Mouse (Mus musculus): ENCODE measurements around the gene Slc24a2. TPM values are rescaled to one million over a fixed set of nuclear protein-coding genes. Genes with fewer than 3 reads are reported as not detected.

Slc24a2 gene
- polyA plus RNA-seq, 1 experiment = not detected

GRCm38 (mm10) chr4:87047131-87047530, 183.1 kb downstream of the Slc24a2 start:
- TF ChIP-seq MYOG (IDR thresholded peaks at IDR 0.05; ENCODE audit: control insufficient read depth, extremely low read depth, insufficient read length) = no peak
- TF ChIP-seq FOSL1 (IDR thresholded peaks at IDR 0.05; ENCODE audit: insufficient read depth, low read length, poor library complexity, severe bottlenecking) = no peak
- TF ChIP-seq MYOD1 (IDR thresholded peaks at IDR 0.05; ENCODE audit: control insufficient read depth, insufficient read length, low read depth) = no peak
- no peak for TF ChIP-seq CTCF (IDR thresholded peaks at IDR 0.05; ENCODE audit: control insufficient read depth, insufficient read depth, insufficient read length)
- TF ChIP-seq USF1 (IDR thresholded peaks at IDR 0.05; ENCODE audit: low read depth) = no peak
- TF ChIP-seq MAX (IDR thresholded peaks at IDR 0.05) = no peak
- no peak for TF ChIP-seq CEBPB (IDR thresholded peaks at IDR 0.05; ENCODE audit: low read depth)
- H3K27me3 ChIP-seq (ENCODE audit: control insufficient read depth, insufficient read depth, insufficient read length) = no peaks in the 10 kb centered on the region

GRCm38 (mm10) chr4:87043296-87043695, 187.0 kb downstream of the Slc24a2 start:
- Histone ChIP-seq H3K27me3 (ENCODE audit: control insufficient read depth, insufficient read depth, insufficient read length) (no peaks in the 10 kb centered on the region), H3K79me2 (ENCODE audit: control insufficient read depth, insufficient read depth) (no peaks in the 10 kb centered on the region), H3ac (ENCODE audit: control insufficient read depth, insufficient read length, low read depth) (no peak overlapping the region)

More at GRCm38 (mm10) chr4:87047131-87047530, 183.1 kb downstream of the Slc24a2 start:
- no peak overlapping the region for H3K4me3 ChIP-seq (ENCODE audit: insufficient read depth, poor library complexity, severe bottlenecking)
- H3K36me3 ChIP-seq (ENCODE audit: control insufficient read depth, insufficient read depth) = no peaks in the 10 kb centered on the region
- no peak overlapping the region for H3ac ChIP-seq (ENCODE audit: control insufficient read depth, insufficient read length, low read depth)
- H3K79me2 ChIP-seq (ENCODE audit: control insufficient read depth, insufficient read depth) = no peaks in the 10 kb centered on the region
- H3K79me3 ChIP-seq (ENCODE audit: low read depth) = no peaks in the 10 kb centered on the region

GRCm38 (mm10) chr4:87041412-87041997, 188.8 kb downstream of the Slc24a2 start:
- no peak overlapping the region for H3K4me3 ChIP-seq (ENCODE audit: insufficient read depth, poor library complexity, severe bottlenecking)
- no peaks in the 10 kb centered on the region for H3K79me2 ChIP-seq (ENCODE audit: control insufficient read depth, insufficient read depth)
- H3K79me3 ChIP-seq (ENCODE audit: low read depth) = no peaks in the 10 kb centered on the region
- TF ChIP-seq CTCF (IDR thresholded peaks at IDR 0.05; ENCODE audit: control insufficient read depth, insufficient read depth, insufficient read length) = no peak
- no peak for TF ChIP-seq USF1 (IDR thresholded peaks at IDR 0.05; ENCODE audit: low read depth)
- no peak for TF ChIP-seq MYOD1 (IDR thresholded peaks at IDR 0.05; ENCODE audit: control insufficient read depth, insufficient read length, low read depth)
- TF ChIP-seq MYOG (IDR thresholded peaks at IDR 0.05; ENCODE audit: control insufficient read depth, extremely low read depth, insufficient read length) = no peak
- no peak for TF ChIP-seq FOSL1 (IDR thresholded peaks at IDR 0.05; ENCODE audit: insufficient read depth, low read length, poor library complexity, severe bottlenecking)
- TF ChIP-seq MAX (IDR thresholded peaks at IDR 0.05) = no peak
- TF ChIP-seq CEBPB (IDR thresholded peaks at IDR 0.05; ENCODE audit: low read depth) = no peak
- H3K36me3 ChIP-seq (ENCODE audit: control insufficient read depth, insufficient read depth) = no peaks in the 10 kb centered on the region
- H3ac ChIP-seq (ENCODE audit: control insufficient read depth, insufficient read length, low read depth) = no peak overlapping the region
- no peaks in the 10 kb centered on the region for H3K27me3 ChIP-seq (ENCODE audit: control insufficient read depth, insufficient read depth, insufficient read length)

More at GRCm38 (mm10) chr4:87043296-87043695, 187.0 kb downstream of the Slc24a2 start:
- Histone ChIP-seq H3K79me3 (ENCODE audit: low read depth) (no peaks in the 10 kb centered on the region), H3K36me3 (ENCODE audit: control insufficient read depth, insufficient read depth) (no peaks in the 10 kb centered on the region), H3K4me3 (ENCODE audit: insufficient read depth, poor library complexity, severe bottlenecking) (no peak overlapping the region)
- TF ChIP-seq MAX (IDR thresholded peaks at IDR 0.05) (no peak), MYOD1 (IDR thresholded peaks at IDR 0.05; ENCODE audit: control insufficient read depth, insufficient read length, low read depth) (no peak), CTCF (IDR thresholded peaks at IDR 0.05; ENCODE audit: control insufficient read depth, insufficient read depth, insufficient read length) (no peak), FOSL1 (IDR thresholded peaks at IDR 0.05; ENCODE audit: insufficient read depth, low read length, poor library complexity, severe bottlenecking) (no peak), CEBPB (IDR thresholded peaks at IDR 0.05; ENCODE audit: low read depth) (no peak), USF1 (IDR thresholded peaks at IDR 0.05; ENCODE audit: low read depth) (no peak), MYOG (IDR thresholded peaks at IDR 0.05; ENCODE audit: control insufficient read depth, extremely low read depth, insufficient read length) (no peak)

GRCm38 (mm10) chr4:87037592-87037991, 192.7 kb downstream of the Slc24a2 start:
- Histone ChIP-seq H3K4me3 (ENCODE audit: insufficient read depth, poor library complexity, severe bottlenecking) (no peak overlapping the region), H3K36me3 (ENCODE audit: control insufficient read depth, insufficient read depth) (no peaks in the 10 kb centered on the region)
- TF ChIP-seq MYOG (IDR thresholded peaks at IDR 0.05; ENCODE audit: control insufficient read depth, extremely low read depth, insufficient read length) (no peak), MAX (IDR thresholded peaks at IDR 0.05) (no peak), USF1 (IDR thresholded peaks at IDR 0.05; ENCODE audit: low read depth) (no peak), CTCF (IDR thresholded peaks at IDR 0.05; ENCODE audit: control insufficient read depth, insufficient read depth, insufficient read length) (no peak), MYOD1 (IDR thresholded peaks at IDR 0.05; ENCODE audit: control insufficient read depth, insufficient read length, low read depth) (no peak), FOSL1 (IDR thresholded peaks at IDR 0.05; ENCODE audit: insufficient read depth, low read length, poor library complexity, severe bottlenecking) (no peak), CEBPB (IDR thresholded peaks at IDR 0.05; ENCODE audit: low read depth) (no peak)

GRCm38 (mm10) chr4:87036507-87036906, 193.8 kb downstream of the Slc24a2 start:
- Histone ChIP-seq H3K4me3 (ENCODE audit: insufficient read depth, poor library complexity, severe bottlenecking) (no peak overlapping the region), H3K36me3 (ENCODE audit: control insufficient read depth, insufficient read depth) (no peaks in the 10 kb centered on the region), H3K27me3 (ENCODE audit: control insufficient read depth, insufficient read depth, insufficient read length) (no peaks in the 10 kb centered on the region), H3K79me2 (ENCODE audit: control insufficient read depth, insufficient read depth) (no peaks in the 10 kb centered on the region), H3K79me3 (ENCODE audit: low read depth) (no peaks in the 10 kb centered on the region), H3ac (ENCODE audit: control insufficient read depth, insufficient read length, low read depth) (no peak overlapping the region)
- no peak for TF ChIP-seq MAX (IDR thresholded peaks at IDR 0.05)
- no peak for TF ChIP-seq FOSL1 (IDR thresholded peaks at IDR 0.05; ENCODE audit: insufficient read depth, low read length, poor library complexity, severe bottlenecking)
- no peak for TF ChIP-seq CTCF (IDR thresholded peaks at IDR 0.05; ENCODE audit: control insufficient read depth, insufficient read depth, insufficient read length)
- no peak for TF ChIP-seq MYOD1 (IDR thresholded peaks at IDR 0.05; ENCODE audit: control insufficient read depth, insufficient read length, low read depth)
- TF ChIP-seq CEBPB (IDR thresholded peaks at IDR 0.05; ENCODE audit: low read depth) = no peak
- no peak for TF ChIP-seq USF1 (IDR thresholded peaks at IDR 0.05; ENCODE audit: low read depth)
- TF ChIP-seq MYOG (IDR thresholded peaks at IDR 0.05; ENCODE audit: control insufficient read depth, extremely low read depth, insufficient read length) = no peak

More at GRCm38 (mm10) chr4:87037592-87037991, 192.7 kb downstream of the Slc24a2 start:
- Histone ChIP-seq H3K79me2 (ENCODE audit: control insufficient read depth, insufficient read depth) (no peaks in the 10 kb centered on the region), H3ac (ENCODE audit: control insufficient read depth, insufficient read length, low read depth) (no peak overlapping the region), H3K79me3 (ENCODE audit: low read depth) (no peaks in the 10 kb centered on the region), H3K27me3 (ENCODE audit: control insufficient read depth, insufficient read depth, insufficient read length) (no peaks in the 10 kb centered on the region)
